Mouse (Mus musculus): Measurements from ENCODE around the gene Exoc6b.

DNA sequence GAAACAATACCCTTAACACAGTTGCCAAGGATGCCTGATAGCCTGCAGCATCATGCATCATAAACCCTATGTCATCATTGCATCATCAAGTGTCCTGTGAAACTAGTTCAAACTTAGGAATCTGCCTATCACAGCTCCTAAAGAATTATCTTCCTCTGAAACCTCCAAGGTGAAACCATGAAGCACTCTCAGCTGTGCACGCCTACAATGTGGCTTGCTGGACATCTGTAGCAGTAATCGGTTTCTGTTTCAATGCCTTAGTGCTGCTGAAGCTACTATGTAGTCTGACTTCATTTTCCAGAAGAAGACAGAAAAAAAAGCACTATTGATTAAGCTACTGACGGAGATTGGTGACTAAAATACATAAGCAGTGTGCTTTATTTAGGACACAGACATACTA lies 107.5 kb downstream of the Exoc6b start:
- no peak for TF ChIP-seq CTCF (IDR thresholded peaks at IDR 0.05)
- no peak for TF ChIP-seq POLR2A (IDR thresholded peaks at IDR 0.05; ENCODE audit: insufficient read depth, low read depth, low read length)

Data from heart, adult 2 months (tissue).